Mouse (Mus musculus): ENCODE data around the gene Mark2.

The Mark2 gene

DNA sequence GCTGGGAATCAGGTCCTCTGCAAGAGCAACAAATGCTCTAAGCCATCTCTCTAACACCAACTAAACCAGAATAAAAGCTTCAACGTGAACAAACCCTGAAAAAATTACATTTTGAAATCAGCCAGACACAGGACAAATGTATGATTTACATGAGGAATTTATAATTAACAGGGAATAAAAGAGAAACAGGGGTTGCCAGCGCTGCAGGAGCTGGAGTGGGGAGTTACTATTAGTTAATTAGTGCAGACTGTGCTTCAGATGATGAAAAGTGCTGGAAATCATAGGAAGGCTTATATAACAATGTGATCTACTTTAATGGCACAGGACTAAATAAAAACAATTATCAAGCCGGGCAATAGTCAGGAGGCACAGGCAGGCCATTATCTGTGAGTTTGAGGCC, 20.3 kb downstream of the Mark2 start:
- DNase-seq, result no peak

DNA sequence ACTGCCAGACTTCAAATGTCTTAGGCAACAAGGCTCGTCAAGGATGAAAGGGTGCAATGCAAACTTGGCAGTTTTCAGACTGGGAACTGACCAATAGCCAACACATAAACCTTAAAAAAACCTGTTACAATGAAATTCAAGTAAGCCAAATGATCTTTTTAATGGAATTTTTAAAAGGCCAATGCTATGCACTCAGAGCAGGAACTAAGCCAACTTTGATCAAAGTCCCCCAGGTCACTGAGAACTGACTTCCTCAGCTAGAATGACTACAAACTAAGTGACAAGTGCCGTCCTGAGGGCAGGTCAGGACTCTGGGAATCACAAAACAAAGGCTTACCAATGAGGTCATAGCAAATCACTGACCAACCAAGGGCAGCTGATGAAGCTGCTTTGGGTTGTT, 21.5 kb downstream of the Mark2 start:
- DNase-seq, result no peak

DNA sequence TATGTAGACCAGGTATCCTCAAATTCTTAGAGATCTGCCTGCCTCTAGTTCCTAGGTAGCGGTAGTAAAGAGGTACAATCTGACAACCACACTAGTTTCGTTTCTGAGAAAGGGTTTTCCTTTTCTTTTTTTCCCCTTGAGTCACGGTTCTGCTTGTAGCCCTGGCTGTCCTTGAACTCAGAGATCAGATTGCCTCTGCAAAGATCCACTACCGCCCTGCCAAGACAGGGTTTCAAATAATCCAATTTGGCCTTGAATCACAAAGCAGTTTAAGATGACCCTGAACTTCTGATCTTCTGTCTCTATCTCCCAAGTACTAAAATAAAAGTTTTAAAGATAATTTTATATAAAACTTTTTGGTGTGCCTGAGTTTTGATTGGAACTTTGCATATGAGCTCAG, 23.9 kb downstream of the Mark2 start:
- DNase-seq, result no peak

DNA sequence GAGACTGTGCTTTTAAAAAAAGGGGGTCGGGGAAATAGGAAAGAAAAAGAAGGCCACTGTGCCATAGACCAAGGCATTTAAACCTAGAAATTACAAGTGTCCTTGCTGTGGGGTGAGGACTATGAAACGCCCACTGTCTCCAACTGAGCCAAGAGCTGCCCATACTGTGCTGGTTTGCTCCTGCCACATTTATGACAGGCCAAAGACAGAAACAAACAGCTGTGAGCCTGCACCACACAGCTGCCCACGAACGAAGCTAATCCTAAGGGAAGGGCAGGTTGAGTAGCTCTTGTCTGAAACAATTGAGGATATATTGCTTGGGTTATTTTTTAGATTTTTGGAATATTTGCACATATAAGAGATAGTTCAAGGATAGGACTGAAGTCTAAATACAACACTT, 24.8 kb downstream of the Mark2 start:
- no peak for DNase-seq

DNA sequence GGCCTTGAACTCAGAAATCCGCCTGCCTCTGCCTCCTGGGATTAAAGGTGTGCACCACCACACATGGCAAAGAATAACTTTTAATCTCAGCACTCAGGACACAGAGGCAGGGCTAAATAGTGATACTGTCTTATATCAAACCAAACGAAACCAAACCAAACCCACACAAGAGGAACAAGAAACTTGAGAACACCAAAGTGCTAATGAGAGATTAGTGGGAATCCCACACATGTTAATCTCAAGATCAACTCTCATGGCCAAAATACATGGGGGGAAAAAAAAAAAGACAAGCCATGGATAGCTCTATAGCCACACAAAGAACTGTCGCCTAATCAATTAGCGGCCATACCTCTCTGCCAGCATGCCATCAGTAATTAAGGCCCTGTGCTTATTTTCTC, 26.1 kb downstream of the Mark2 start:
- no peak for DNase-seq

DNA sequence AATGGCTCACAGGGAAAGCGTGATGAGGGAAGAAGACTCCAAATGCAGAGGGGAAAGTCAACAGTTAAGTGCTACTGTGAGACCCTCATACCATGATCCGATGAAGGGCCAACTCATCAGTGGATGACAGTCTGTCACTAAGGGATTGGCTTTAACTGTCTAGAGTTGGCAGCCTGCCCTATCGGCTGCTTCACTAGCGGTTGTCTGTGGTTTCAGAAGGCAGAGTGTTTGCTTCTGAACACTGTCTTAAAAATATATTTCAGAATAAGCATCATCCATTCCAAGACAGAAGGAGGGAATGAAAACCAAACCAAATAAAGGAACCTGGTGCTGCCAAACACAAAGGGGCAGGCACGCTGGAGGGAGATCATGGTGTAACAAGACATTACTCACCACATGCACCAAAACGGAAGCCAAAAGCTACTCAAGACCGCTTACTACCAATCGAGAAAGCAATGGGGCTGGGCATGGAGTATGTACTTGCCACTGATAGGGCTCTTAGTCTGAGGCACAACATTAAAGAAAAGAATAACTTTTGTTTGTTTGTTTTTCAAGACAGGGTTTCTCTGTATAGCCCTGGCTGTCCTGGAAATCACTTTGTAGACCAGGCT, 26.6 kb downstream of the Mark2 start:
- no peak for DNase-seq

DNA sequence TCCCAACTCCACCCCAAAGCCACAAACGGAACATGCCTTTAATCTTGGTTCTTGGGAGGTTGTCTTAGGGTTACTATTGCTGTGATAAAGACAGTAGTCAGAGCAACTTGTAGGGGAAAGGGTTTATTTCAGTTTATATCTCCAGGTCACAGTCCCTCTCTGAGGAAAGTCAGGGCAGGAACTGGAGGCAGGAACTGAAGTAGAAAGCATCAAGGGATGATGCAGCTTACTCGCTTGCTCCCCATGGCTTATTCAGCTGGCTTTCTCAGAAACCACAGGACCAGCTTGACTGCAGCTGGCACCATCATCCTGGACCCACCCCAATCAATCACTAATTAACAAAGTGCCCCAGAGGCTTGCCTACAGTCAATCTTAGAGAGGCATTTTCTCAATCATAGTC, 28.0 kb downstream of the Mark2 start:
- DNase-seq, result no peak

DNA sequence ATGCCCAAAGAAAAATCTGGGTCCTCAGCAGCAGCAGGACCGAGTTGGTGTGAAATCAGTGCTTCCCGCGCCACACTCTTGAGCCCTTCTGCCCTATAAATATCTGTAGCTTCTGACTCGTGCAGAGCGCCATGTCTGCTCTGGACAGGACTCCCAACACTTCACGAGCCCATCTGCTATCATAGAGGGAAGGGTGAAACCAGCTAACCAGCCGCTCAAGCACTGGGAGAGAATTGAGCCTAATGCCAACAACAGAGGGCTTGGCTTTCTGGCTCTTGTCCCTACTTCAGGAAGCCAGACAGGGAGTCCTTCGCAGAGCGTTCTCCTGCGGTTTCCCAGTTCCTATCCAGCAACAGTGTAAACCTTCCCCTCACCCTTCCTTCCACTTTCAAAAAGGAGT, 30.4 kb downstream of the Mark2 start:
- DNase-seq, result no peak

DNA sequence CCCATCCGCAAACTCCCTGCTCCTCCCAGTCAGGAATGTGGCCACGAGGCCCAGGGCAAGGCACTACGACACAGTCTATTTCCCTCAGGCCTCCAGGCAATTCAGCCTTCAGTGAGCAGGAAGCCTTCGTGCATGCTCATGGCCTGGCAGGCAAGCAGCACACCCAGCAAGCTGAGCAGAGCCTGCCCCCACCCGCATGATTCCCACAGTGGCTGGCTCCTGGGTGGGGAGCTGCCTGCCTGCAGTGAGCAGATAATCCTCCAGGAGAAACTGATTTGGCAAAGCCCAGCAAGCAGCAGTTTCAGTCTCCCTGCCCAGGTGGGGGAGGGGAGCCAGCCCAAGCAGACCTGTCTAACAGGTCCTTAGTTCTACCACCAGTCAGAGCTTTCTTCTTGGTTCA, 31.0 kb downstream of the Mark2 start:
- DNase-seq, result no peak

DNA sequence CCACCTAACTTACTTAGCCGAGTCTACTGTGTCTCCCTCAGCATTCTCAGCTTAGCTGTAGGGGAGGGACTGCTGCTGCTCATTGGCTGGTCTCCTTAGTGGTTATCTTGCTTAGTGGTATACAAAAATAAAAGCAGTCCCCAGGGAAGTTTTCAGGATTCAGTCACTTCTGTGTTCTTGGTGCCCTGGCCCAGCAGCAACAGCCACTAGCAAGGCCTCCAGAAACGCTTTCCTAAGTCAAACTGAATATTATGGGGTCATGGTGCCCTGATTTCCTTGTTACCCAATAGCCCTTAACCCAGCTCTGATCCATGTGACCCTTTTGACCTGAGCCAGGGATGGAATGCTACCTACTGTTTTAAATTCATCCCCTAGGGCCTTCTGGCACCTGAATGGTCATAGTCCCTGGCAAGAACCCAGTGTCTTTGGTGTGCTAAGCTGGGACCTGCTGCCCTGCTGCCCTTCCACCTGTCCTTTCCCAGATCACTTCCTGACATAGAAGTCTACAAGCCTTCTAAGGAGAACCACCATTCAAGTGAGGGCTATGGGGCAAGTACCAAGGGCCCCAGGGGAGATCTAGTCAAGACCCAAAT, 31.8 kb downstream of the Mark2 start:
- DNase-seq, result no peak

DNA sequence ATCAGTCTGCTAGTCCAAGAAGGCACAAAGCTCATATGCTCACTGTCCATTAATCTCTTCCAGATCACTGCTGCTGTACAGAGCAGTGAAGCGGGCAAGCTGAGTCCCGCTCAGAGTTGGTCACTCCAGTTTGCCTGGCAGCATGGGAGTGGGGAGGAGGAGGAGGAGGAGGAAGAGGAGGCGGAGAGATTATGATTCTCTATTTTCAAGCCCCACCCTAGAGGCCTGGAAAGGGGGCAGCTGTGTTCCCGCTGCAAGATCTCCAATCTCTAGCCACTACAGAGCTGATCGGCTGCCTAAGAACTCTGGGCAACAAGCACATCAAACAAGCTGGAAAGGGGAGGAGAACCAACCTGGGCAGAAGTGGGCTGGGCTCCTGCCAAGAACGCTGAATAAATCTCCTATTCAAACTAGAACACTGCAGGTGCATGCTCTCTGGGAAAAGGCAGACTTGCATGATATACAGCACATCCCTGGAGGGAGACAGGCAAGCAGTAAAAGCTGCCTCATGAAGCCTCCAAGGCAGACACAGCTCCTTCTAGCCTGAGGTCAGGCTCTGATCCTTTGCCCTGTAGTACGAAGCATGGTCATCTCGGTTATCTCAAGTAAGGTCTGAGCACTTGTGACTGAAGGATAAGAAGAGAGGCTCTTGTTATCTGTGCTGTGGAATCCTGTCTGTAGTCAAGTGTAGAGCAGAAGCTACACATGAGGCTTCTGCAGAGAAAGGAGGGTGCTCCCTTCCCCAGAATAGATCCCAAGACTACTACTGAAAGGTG, 33.5 kb downstream of the Mark2 start:
- DNase-seq, result no peak

DNA sequence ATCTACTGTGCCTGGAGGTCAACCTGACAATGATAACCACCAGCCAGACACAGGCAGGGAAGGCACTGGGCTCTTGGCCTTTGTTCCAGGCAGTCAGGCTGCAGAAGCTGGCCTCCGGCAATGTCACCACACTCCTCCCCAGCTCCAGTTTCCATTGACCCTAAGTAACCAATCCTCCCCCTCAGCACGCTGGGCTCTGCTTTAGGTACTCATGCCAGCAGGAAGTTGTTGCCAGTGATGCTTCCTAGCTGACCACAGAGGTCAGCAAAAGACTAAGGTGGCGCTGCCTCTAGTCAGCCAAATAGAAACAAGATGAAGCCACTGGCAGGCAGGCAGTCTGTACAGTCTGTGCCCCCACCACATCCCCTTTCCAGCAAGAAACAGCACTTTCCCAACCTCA, 34.7 kb downstream of the Mark2 start:
- no peak for DNase-seq

DNA sequence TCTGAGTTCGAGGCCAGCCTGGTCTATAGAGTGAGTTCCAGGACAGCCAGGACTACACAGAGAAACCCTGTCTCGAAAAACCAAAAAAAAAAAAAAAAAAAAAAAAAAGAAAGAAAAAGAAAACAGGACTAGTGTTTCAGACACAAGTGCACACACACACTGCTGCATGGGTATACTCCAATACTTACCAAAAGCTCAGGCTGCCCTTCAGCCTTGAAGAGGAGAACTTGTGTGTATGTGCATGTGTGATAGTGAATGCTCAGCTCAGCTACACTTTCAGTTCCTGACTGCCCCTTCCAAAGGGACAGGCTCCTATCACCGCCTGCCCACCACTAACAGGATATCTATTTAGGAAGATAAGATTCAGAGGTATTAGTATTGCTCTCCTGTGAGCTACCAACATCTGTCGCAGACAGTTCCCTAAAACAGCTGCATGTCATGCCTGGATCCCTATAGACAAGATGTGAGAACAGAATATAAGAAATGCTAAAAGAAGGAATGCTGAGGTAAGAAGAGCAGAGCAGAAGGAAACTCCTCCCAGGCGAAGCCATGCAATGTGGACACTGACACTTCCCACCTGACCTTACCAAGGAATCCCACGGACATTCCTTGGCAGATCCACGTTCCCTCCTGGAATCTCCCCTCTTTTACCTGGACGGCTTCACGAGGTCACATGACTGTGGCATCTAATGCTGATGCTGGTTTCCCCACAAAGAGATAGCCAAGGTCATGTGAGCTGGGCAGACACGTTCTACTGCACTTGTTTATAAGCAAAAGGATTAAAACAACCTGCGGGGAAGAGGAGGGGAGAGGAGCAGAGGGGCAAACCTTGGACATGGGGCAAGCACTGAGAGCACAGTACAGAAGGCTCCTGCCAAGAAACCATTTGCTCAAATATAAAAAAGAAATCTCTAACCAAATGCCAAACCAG, 36.0 kb downstream of the Mark2 start:
- no peak for DNase-seq

DNA sequence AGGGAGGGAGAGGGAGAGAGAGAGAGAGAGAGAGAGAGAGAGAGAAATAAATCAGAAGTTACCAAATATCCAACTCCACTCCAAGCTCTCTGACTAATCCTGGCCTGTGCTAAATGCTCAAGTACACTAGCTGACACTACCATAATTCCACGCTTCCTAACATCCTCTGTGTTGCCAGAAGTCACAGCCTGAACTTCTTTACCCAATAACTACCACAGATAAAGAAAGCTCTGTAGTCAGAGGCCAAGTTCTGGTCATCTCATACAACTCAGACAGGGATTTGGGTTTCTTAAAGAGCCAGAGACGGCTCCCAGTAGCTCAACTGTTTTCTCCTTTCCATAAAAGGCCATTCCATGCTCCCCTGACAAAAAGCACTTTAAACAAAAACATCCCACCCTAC, 36.9 kb downstream of the Mark2 start:
- DNase-seq, result no peak

DNA sequence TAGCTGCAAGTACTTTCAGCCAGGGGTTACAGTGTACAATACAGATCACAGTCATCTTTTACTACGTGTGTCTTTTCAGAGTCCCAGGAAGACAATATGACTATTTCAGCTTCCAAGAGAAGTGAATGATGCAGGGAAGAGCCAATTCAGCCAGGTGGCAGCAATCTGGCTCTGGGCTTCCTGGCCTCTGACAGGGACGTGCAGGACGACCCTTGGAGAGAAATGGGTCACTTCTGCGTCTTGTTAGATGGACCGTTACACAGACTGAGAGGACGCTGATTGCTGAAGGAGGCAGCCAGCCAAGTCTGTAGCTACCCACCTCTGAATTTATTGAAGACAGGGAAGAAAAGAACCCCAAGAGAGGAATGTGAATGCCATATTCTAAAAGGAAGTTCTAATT, 37.9 kb downstream of the Mark2 start:
- no peak for DNase-seq

DNA sequence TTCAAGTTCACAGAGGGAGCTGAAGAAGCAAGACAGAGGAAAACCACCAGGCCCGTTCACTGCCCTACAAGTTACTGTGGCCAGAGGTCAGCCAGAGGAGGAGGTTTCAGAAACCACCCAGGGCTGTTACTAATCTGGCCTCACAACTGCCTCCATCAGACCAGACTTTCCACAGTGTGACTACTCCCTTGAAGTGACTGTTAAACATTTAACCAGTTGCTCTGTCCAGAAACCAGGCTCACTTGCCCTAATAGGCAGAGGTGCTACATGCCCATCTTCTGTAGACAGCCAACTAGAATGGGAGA, 39.2 kb downstream of the Mark2 start:
- no peak for DNase-seq

DNA sequence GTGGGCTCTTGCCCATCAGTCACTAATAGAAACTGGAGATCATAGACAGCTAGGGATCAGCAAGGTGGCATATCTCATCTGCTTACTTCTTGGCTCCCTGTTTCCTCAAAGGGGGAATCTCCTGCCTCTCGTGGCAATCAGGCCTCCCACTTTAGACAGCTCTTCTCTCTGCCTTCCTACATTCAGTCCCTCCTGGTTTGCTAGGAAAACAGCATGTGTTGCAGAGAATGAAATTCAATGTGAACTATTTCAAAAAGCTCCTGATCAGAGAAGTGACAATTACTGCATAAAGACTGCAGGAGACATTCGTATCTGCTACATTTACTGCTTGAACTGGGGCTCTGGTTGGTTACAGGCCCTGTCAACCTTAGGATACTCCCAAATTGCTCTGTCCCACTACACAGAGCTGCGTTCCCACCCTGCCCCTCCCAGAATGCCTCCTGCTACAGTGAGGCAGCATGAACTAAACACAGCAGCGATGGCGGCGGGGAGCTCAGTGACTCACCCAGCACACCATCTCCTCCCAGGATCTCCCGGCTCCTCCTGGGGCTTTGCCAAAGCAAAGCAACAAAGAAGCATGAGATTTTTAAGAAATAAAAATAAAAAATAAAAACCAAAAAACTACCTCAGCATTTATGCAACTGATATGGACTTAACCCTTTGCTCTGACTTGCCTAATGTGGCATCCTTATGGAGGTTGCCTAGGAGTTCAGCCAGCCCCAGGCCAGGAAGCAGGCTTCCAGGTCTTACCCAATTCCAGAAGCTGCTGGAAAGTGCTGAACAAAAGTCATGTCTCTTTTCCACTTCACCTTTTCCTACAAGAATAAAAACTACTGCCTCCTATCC, 39.8 kb downstream of the Mark2 start:
- no peak for DNase-seq

DNA sequence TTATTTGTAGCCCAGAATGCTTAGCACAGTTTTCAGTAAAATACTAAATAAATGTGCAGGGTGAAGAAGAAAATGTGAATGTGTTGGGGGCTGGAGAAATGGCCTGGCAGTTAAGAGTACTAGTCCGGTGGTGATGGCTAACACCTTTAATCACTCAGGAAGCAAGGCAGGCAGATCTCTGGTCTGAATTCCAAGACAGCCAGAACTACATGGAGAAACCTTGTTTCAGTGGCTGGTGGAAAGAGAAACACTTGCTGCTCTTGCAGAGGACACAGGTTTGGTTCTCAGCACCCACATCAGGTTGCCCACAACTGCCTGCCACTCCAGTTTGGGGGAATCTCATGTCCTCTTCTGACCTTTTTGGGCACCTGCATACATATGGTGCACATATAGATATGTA, 41.6 kb downstream of the Mark2 start:
- no peak for DNase-seq

DNA sequence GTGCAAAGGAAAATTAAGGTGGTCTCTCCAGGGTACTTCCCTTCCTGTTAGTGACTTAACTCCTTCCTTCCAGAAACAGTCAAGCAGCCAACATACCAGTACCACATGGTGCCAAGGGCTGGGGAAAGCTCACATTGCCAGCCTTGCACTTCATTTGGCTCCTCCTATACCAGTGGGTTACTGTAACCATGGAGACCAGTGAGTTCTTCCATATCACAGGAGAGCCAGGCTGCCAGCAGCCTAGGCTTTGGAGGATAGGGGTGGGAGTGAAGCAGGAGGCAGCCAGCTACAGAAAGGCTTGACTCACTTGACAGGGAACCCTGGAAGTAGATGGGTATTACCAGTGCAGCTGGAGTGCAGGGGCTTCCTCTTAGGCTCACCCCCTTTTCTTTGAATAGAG, 42.6 kb downstream of the Mark2 start:
- DNase-seq, result no peak

DNA sequence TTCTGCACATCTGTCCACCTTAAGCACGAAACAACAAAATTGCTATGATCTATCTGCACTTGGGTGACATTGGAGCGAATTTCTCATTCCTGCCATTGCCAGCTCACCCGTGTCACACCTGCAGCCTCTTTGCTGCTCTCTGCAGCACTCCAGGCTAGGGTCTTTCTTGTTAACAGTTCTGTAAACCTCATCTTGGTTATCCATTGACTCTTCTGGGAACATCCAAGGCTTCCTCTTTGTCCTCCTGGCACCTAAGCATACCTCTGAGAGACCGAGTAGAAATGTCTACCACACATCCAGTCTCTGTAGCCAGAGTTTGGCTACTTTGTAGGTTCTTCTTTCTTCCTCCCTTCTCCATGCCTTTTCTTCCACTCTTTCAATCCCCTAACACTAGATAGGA, 45.7 kb downstream of the Mark2 start:
- no peak for DNase-seq

DNA sequence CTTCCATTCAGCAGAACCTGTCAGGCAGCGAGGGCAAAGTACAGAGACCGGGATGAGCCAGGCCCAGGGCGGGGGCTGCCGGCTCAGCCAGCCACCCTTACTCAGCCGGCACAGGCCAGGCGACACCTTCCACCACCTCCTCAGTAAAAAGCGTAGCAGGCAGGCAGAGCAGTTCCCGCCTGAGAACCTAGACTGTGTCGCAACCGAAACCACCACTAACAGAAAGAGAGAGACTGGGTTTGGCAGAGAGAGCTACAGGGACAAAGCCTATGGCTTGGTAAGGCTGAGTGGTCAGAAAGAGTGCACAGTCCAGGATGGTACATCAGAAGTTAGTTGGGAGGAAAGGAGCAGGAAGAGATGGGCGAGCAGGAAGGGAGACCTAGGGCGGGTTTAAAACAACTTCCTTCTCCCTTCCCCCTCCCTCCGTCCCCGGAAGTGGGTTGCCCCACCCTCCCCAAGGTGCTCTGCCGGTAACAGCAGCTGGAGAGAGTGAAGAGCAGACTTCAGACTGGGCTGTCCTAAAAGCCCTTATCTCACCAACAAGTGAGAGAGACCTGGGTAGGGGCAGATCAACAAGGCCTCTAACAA, 46.5 kb downstream of the Mark2 start:
- DNase-seq, result peak; percentile 79 to 84
